Mouse (Mus musculus): ENCODE results near the gene Eif4g1. TPM values are rescaled to one million over a fixed set of nuclear protein-coding genes. Genes with fewer than 3 reads are reported as not detected.

The Eif4g1 gene
- polyA plus RNA-seq, 1 experiment from 2014 or later = 140 TPM

GRCm38 (mm10) chr16:20629731-20630634 is 38.1 kb upstream of the Eif4g1 start, which contains the start of gene Ece2:
TSS of gene Ece2 (plus strand) at chr16:20629828.
- H3K27me3 ChIP-seq (ENCODE audit: control insufficient read depth, insufficient read depth, low read depth, low read length) = peaks cover 18% of the 10 kb centered on the region; the same call in 1 of the 2 replicates
- no peaks in the 10 kb centered on the region for H3K36me3 ChIP-seq (ENCODE audit: control insufficient read depth, insufficient read depth, low read length)
- H3K9me3 ChIP-seq (ENCODE audit: control insufficient read depth, low read length) = no peaks in the 10 kb centered on the region
- H3K4me3 ChIP-seq (ENCODE audit: low read length) = peak within 1 kb of the TSS; percentile 52
- H3K4me2 ChIP-seq (ENCODE audit: low read depth, low read length) = peak within 1 kb of the TSS; percentile 85
- WGBS = 4% methylated on average over 51 of the region's 54 CpGs
- peak within 1 kb of the TSS; percentile 61 for H3K9ac ChIP-seq (ENCODE audit: low read length)
- ATAC-seq (ENCODE audit: low read depth) = peak; percentile 60; the same call in 1 of the 2 replicates
- no peak within 1 kb of the TSS for H3K27ac ChIP-seq (ENCODE audit: low read length)
- H3K4me1 ChIP-seq (replicated peaks; ENCODE audit: control insufficient read depth, insufficient read depth, low read length) = no peaks in the 10 kb centered on the region; the same call in 1 of the 2 replicates

- H3K4me2 ChIP-seq (ENCODE audit: low read depth, low read length) = no peak overlapping the region
- no peaks in the 10 kb centered on the region for H3K4me1 ChIP-seq (replicated peaks; ENCODE audit: control insufficient read depth, insufficient read depth, low read length)
- H3K4me3 ChIP-seq (ENCODE audit: low read length) = no peak overlapping the region
- no peaks in the 10 kb centered on the region for H3K9me3 ChIP-seq (ENCODE audit: control insufficient read depth, low read length)
- no peaks in the 10 kb centered on the region for H3K36me3 ChIP-seq (ENCODE audit: control insufficient read depth, insufficient read depth, low read length)
- H3K27ac ChIP-seq (ENCODE audit: low read length) = no peak overlapping the region
- no peaks in the 10 kb centered on the region for H3K27me3 ChIP-seq (ENCODE audit: control insufficient read depth, insufficient read depth, low read depth, low read length)
- H3K9ac ChIP-seq (ENCODE audit: low read length) = no peak overlapping the region
- 66% methylated on average over 8 of the region's 8 CpGs for WGBS
- ATAC-seq (ENCODE audit: low read depth) = no peak
Measured at GRCm38 (mm10) chr16:20637410-20637809, 30.7 kb upstream of the Eif4g1 start.

- Histone ChIP-seq H3K36me3 (ENCODE audit: control insufficient read depth, insufficient read depth, low read length) (no peaks in the 10 kb centered on the region), H3K4me2 (ENCODE audit: low read depth, low read length) (no peak overlapping the region), H3K4me1 (replicated peaks; ENCODE audit: control insufficient read depth, insufficient read depth, low read length) (no peaks in the 10 kb centered on the region), H3K27me3 (ENCODE audit: control insufficient read depth, insufficient read depth, low read depth, low read length) (no peaks in the 10 kb centered on the region), H3K9me3 (ENCODE audit: control insufficient read depth, low read length) (no peaks in the 10 kb centered on the region), H3K27ac (ENCODE audit: low read length) (no peak overlapping the region), H3K4me3 (ENCODE audit: low read length) (no peak overlapping the region), H3K9ac (ENCODE audit: low read length) (no peak overlapping the region)
- 64% methylated on average over 8 of the region's 8 CpGs for WGBS
- no peak for ATAC-seq (ENCODE audit: low read depth)
Measured at GRCm38 (mm10) chr16:20638367-20638766, 29.7 kb upstream of the Eif4g1 start.

GRCm38 (mm10) chr16:20642161-20642560 is 26.0 kb upstream of the Eif4g1 start:
- no peak overlapping the region for H3K4me2 ChIP-seq (ENCODE audit: low read depth, low read length)
- H3K4me1 ChIP-seq (replicated peaks; ENCODE audit: control insufficient read depth, insufficient read depth, low read length) = no peaks in the 10 kb centered on the region
- H3K4me3 ChIP-seq (ENCODE audit: low read length) = no peak overlapping the region
- peak; percentile 36; the same call in 1 of the 2 replicates for ATAC-seq (ENCODE audit: low read depth)
- H3K36me3 ChIP-seq (ENCODE audit: control insufficient read depth, insufficient read depth, low read length) = no peaks in the 10 kb centered on the region
- H3K27ac ChIP-seq (ENCODE audit: low read length) = no peak overlapping the region
- H3K9ac ChIP-seq (ENCODE audit: low read length) = no peak overlapping the region
- no peaks in the 10 kb centered on the region for H3K9me3 ChIP-seq (ENCODE audit: control insufficient read depth, low read length)
- WGBS = 3% methylated on average over 8 of the region's 8 CpGs
- no peaks in the 10 kb centered on the region for H3K27me3 ChIP-seq (ENCODE audit: control insufficient read depth, insufficient read depth, low read depth, low read length)

- ATAC-seq (ENCODE audit: low read depth) = no peak
- no peak overlapping the region for H3K4me3 ChIP-seq (ENCODE audit: low read length)
- no peak overlapping the region for H3K4me2 ChIP-seq (ENCODE audit: low read depth, low read length)
- no peaks in the 10 kb centered on the region for H3K9me3 ChIP-seq (ENCODE audit: control insufficient read depth, low read length)
- 78% methylated on average over 7 of the region's 7 CpGs for WGBS
- H3K4me1 ChIP-seq (replicated peaks; ENCODE audit: control insufficient read depth, insufficient read depth, low read length) = no peaks in the 10 kb centered on the region
- H3K9ac ChIP-seq (ENCODE audit: low read length) = no peak overlapping the region
- no peaks in the 10 kb centered on the region for H3K27me3 ChIP-seq (ENCODE audit: control insufficient read depth, insufficient read depth, low read depth, low read length)
- no peaks in the 10 kb centered on the region for H3K36me3 ChIP-seq (ENCODE audit: control insufficient read depth, insufficient read depth, low read length)
- H3K27ac ChIP-seq (ENCODE audit: low read length) = no peak overlapping the region
Measured at GRCm38 (mm10) chr16:20643911-20644310, 24.2 kb upstream of the Eif4g1 start.

GRCm38 (mm10) chr16:20651076-20651946 is 16.8 kb upstream of the Eif4g1 start, which contains the start of gene Psmd2:
TSS of gene Psmd2 (plus strand) at chr16:20651652.
- H3K4me2 ChIP-seq (ENCODE audit: low read depth, low read length) = peak within 1 kb of the TSS; percentile 96
- peaks cover 20% of the 10 kb centered on the region for H3K36me3 ChIP-seq (ENCODE audit: control insufficient read depth, insufficient read depth, low read length)
- peak; percentile 98 for ATAC-seq (ENCODE audit: low read depth)
- WGBS = 1% methylated on average over 45 of the region's 46 CpGs
- H3K27ac ChIP-seq (ENCODE audit: low read length) = peak within 1 kb of the TSS; percentile 58; the same call in 1 of the 2 replicates
- H3K27me3 ChIP-seq (ENCODE audit: control insufficient read depth, insufficient read depth, low read depth, low read length) = no peaks in the 10 kb centered on the region
- H3K4me3 ChIP-seq (ENCODE audit: low read length) = peak within 1 kb of the TSS; percentile 95
- H3K4me1 ChIP-seq (replicated peaks; ENCODE audit: control insufficient read depth, insufficient read depth, low read length) = peaks cover 13% of the 10 kb centered on the region
- H3K9me3 ChIP-seq (ENCODE audit: control insufficient read depth, low read length) = no peaks in the 10 kb centered on the region
- peak within 1 kb of the TSS; percentile 96 for H3K9ac ChIP-seq (ENCODE audit: low read length)

- peaks cover 13% of the 10 kb centered on the region for H3K4me1 ChIP-seq (replicated peaks; ENCODE audit: control insufficient read depth, insufficient read depth, low read length)
- H3K27ac ChIP-seq (ENCODE audit: low read length) = 0 out of 2 replicates have a peak overlapping the region, but pooled peaks have one; percentile 22
- ATAC-seq (ENCODE audit: low read depth) = no peak; the same call in 1 of the 2 replicates
- H3K27me3 ChIP-seq (ENCODE audit: control insufficient read depth, insufficient read depth, low read depth, low read length) = no peaks in the 10 kb centered on the region
- peak overlapping the region; percentile 96 for H3K9ac ChIP-seq (ENCODE audit: low read length)
- H3K9me3 ChIP-seq (ENCODE audit: control insufficient read depth, low read length) = no peaks in the 10 kb centered on the region
- peak overlapping the region; percentile 95 for H3K4me3 ChIP-seq (ENCODE audit: low read length)
- 7% methylated on average over 12 of the region's 12 CpGs for WGBS
- H3K36me3 ChIP-seq (ENCODE audit: control insufficient read depth, insufficient read depth, low read length) = peaks cover 26% of the 10 kb centered on the region
- peak overlapping the region; percentile 96 for H3K4me2 ChIP-seq (ENCODE audit: low read depth, low read length)
Measured at GRCm38 (mm10) chr16:20651947-20652310, 16.2 kb upstream of the Eif4g1 start.

GRCm38 (mm10) chr16:20653315-20653714 is 14.8 kb upstream of the Eif4g1 start:
- H3K9ac ChIP-seq (ENCODE audit: low read length) = no peak overlapping the region
- 37% methylated on average over 2 of the region's 2 CpGs for WGBS

GRCm38 (mm10) chr16:20657661-20658060 is 10.5 kb upstream of the Eif4g1 start:
- H3K9me3 ChIP-seq (ENCODE audit: control insufficient read depth, low read length) = no peaks in the 10 kb centered on the region
- H3K27ac ChIP-seq (ENCODE audit: low read length) = no peak overlapping the region
- 78% methylated on average over 4 of the region's 4 CpGs for WGBS
- H3K36me3 ChIP-seq (ENCODE audit: control insufficient read depth, insufficient read depth, low read length) = peaks cover 70% of the 10 kb centered on the region
- H3K27me3 ChIP-seq (ENCODE audit: control insufficient read depth, insufficient read depth, low read depth, low read length) = no peaks in the 10 kb centered on the region
- no peak for ATAC-seq (ENCODE audit: low read depth)
- H3K4me1 ChIP-seq (replicated peaks; ENCODE audit: control insufficient read depth, insufficient read depth, low read length) = peaks cover 4% of the 10 kb centered on the region; the same call in 1 of the 2 replicates
- no peak overlapping the region for H3K9ac ChIP-seq (ENCODE audit: low read length)
- no peak overlapping the region for H3K4me2 ChIP-seq (ENCODE audit: low read depth, low read length)
- no peak overlapping the region for H3K4me3 ChIP-seq (ENCODE audit: low read length)

More at GRCm38 (mm10) chr16:20653315-20653714, 14.8 kb upstream of the Eif4g1 start:
- Histone ChIP-seq H3K9me3 (ENCODE audit: control insufficient read depth, low read length) (no peaks in the 10 kb centered on the region), H3K27me3 (ENCODE audit: control insufficient read depth, insufficient read depth, low read depth, low read length) (no peaks in the 10 kb centered on the region), H3K36me3 (ENCODE audit: control insufficient read depth, insufficient read depth, low read length) (peaks cover 38% of the 10 kb centered on the region), H3K27ac (ENCODE audit: low read length) (no peak overlapping the region), H3K4me1 (replicated peaks; ENCODE audit: control insufficient read depth, insufficient read depth, low read length) (peaks cover 13% of the 10 kb centered on the region), H3K4me2 (ENCODE audit: low read depth, low read length) (no peak overlapping the region), H3K4me3 (ENCODE audit: low read length) (no peak overlapping the region)
- no peak for ATAC-seq (ENCODE audit: low read depth)

All from lung, embryonic 16.5 days (tissue).